Mouse (Mus musculus) myocyte (in vitro differentiated cells): ENCODE measurements at regions not wholly inside any gene's neighbourhood (a gene's known extent, or its start where the extent isn't known, plus 50 kb on each side); places are given as distances from the start of the nearest gene placed in this dataset.

ENCODE experiments used
- CEBPB ChIP-seq: IDR thresholded peaks from 2 replicates; pipeline ENCODE4 v1.6.1; 2011; ENCODE audit warnings: mild to moderate bottlenecking, moderate library complexity; ENCODE audit not compliant: poor library complexity, insufficient read depth, severe bottlenecking
- E2F4 ChIP-seq: IDR thresholded peaks from one replicate; pipeline ENCODE4 v1.6.1; 2011; ENCODE audit warnings: mild to moderate bottlenecking, control low read depth, moderate library complexity; ENCODE audit not compliant: insufficient read depth
- MAX ChIP-seq: IDR thresholded peaks from one replicate; pipeline ENCODE4 v1.6.1; 2011; ENCODE audit warnings: low read depth, mild to moderate bottlenecking, control low read depth
- MYOD1 ChIP-seq, 3 experiments: IDR thresholded peaks; one replicate each; pipeline ENCODE4 v1.6.1; 2011; ENCODE audit warnings: control low read depth in 2 of 3, low read depth in 2 of 3, mild to moderate bottlenecking in 2 of 3, moderate library complexity in 1 of 3; ENCODE audit not compliant: insufficient read length in 2 of 3, control insufficient read depth in 1 of 3
- MYOG ChIP-seq, 3 experiments: IDR thresholded peaks; one replicate each; pipeline ENCODE4 v1.6.1; 2011; ENCODE audit warnings: control low read depth in 2 of 3, low read depth in 2 of 3, mild to moderate bottlenecking in 2 of 3; ENCODE audit not compliant: insufficient read length in 2 of 3, control insufficient read depth in 1 of 3, insufficient read depth in 1 of 3
- POLR2A ChIP-seq: IDR thresholded peaks from one replicate; pipeline ENCODE4 v1.6.1; 2011; ENCODE audit warnings: low read depth, mild to moderate bottlenecking, control low read depth, moderate library complexity; ENCODE audit not compliant: insufficient read length
- POLR2AphosphoS2 ChIP-seq: IDR thresholded peaks from one replicate; pipeline ENCODE4 v1.6.1; 2011; ENCODE audit warnings: low read depth, control low read depth; ENCODE audit not compliant: insufficient read length
- REST ChIP-seq: IDR thresholded peaks from one replicate; pipeline ENCODE4 v1.6.1; 2011; ENCODE audit warnings: mild to moderate bottlenecking, control low read depth, moderate library complexity; ENCODE audit not compliant: insufficient read depth, insufficient read length
- SRF ChIP-seq: IDR thresholded peaks from one replicate; pipeline ENCODE4 v1.6.1; 2011; ENCODE audit warnings: low read depth; ENCODE audit not compliant: control insufficient read depth, insufficient read length
- TCF12 ChIP-seq: IDR thresholded peaks from one replicate; pipeline ENCODE4 v1.6.1; 2011; ENCODE audit warnings: mild to moderate bottlenecking, control low read depth; ENCODE audit not compliant: poor library complexity, insufficient read depth, severe bottlenecking
- TCF3 ChIP-seq: IDR thresholded peaks from one replicate; pipeline ENCODE4 v1.6.1; 2011; ENCODE audit warnings: low read depth, control low read depth; ENCODE audit not compliant: insufficient read length
- USF1 ChIP-seq: IDR thresholded peaks from one replicate; pipeline ENCODE4 v1.6.1; 2011; ENCODE audit warnings: low read depth, mild to moderate bottlenecking, control low read depth, moderate library complexity

- TF ChIP-seq POLR2A (no peak), USF1 (no peak), SRF (no peak), E2F4 (no peak), MAX (no peak), POLR2AphosphoS2 (no peak), TCF12 (no peak), CEBPB (no peak), TCF3 (no peak), MYOD1 (IDR thresholded peaks at IDR 0.05; ENCODE audit: control insufficient read depth in 1 of 3, insufficient read length in 2 of 3, low read depth in 2 of 3) (no peak), MYOG (IDR thresholded peaks at IDR 0.05; ENCODE audit: control insufficient read depth in 1 of 3, insufficient read depth in 1 of 3, insufficient read length in 2 of 3, low read depth in 2 of 3) (no peak), REST (no peak)
These were observed 407.5 kb downstream of the Klf5 start for GRCm38 (mm10) chr14:99706004-99706403.
